Mouse (Mus musculus): Measurements from ENCODE around the gene 5730480H06Rik.
A peak's percentile ranks its signal among the peaks of the same experiment; 100 is the strongest.

The 5730480H06Rik gene

GRCm38 (mm10) chr5:48327652-48328051 is at the start of gene 5730480H06Rik:
Gene 5730480H06Rik, plus strand, starts transcription at chr5:48327952.
- no peak for DNase-seq (ENCODE audit: low read depth)

GRCm38 (mm10) chr5:48301186-48301585 is 26.6 kb upstream of the 5730480H06Rik start:
- no peak for DNase-seq (ENCODE audit: low read depth)

- no peak for DNase-seq (ENCODE audit: low read depth)
Measured at GRCm38 (mm10) chr5:48315057-48315602, 12.6 kb upstream of the 5730480H06Rik start.

GRCm38 (mm10) chr5:48320597-48320996 is 7.2 kb upstream of the 5730480H06Rik start:
- no peak for DNase-seq (ENCODE audit: low read depth)

GRCm38 (mm10) chr5:48326221-48326620 is 1.5 kb upstream of the 5730480H06Rik start:
- DNase-seq (ENCODE audit: low read depth) = no peak

- no peak for DNase-seq (ENCODE audit: low read depth)
Measured at GRCm38 (mm10) chr5:48329751-48330150, 2.0 kb downstream of the 5730480H06Rik start.

GRCm38 (mm10) chr5:48330817-48331216 is 3.1 kb downstream of the 5730480H06Rik start:
- DNase-seq (ENCODE audit: low read depth) = no peak

GRCm38 (mm10) chr5:48331441-48331840 is 3.7 kb downstream of the 5730480H06Rik start:
- no peak for DNase-seq (ENCODE audit: low read depth)

- no peak for DNase-seq (ENCODE audit: low read depth)
Measured at GRCm38 (mm10) chr5:48333407-48333806, 5.7 kb downstream of the 5730480H06Rik start.

- DNase-seq (ENCODE audit: low read depth) = no peak
Measured at GRCm38 (mm10) chr5:48333884-48334513, 6.2 kb downstream of the 5730480H06Rik start.

- no peak for DNase-seq (ENCODE audit: low read depth)
Measured at GRCm38 (mm10) chr5:48340808-48341433, 13.2 kb downstream of the 5730480H06Rik start.

GRCm38 (mm10) chr5:48345095-48345982 is 17.6 kb downstream of the 5730480H06Rik start:
- peak; percentile 3 for DNase-seq (ENCODE audit: low read depth)

GRCm38 (mm10) chr5:48345983-48346648 is 18.4 kb downstream of the 5730480H06Rik start:
- DNase-seq (ENCODE audit: low read depth) = no peak

GRCm38 (mm10) chr5:48349309-48349708 is 21.6 kb downstream of the 5730480H06Rik start:
- DNase-seq (ENCODE audit: low read depth) = no peak

- peak; percentile 92 for DNase-seq (ENCODE audit: low read depth)
Measured at GRCm38 (mm10) chr5:48371890-48372766, 44.4 kb downstream of the 5730480H06Rik start.

- no peak for DNase-seq (ENCODE audit: low read depth)
Measured at GRCm38 (mm10) chr5:48402497-48402896, 74.7 kb downstream of the 5730480H06Rik start.

- no peak for DNase-seq (ENCODE audit: low read depth)
Measured at GRCm38 (mm10) chr5:48408276-48408675, 80.5 kb downstream of the 5730480H06Rik start.

- DNase-seq (ENCODE audit: low read depth) = no peak
Measured at GRCm38 (mm10) chr5:48410348-48410747, 82.6 kb downstream of the 5730480H06Rik start.

GRCm38 (mm10) chr5:48411462-48411861 is 83.7 kb downstream of the 5730480H06Rik start:
- DNase-seq (ENCODE audit: low read depth) = no peak

GRCm38 (mm10) chr5:48412261-48412660 is 84.5 kb downstream of the 5730480H06Rik start:
- DNase-seq (ENCODE audit: low read depth) = no peak

GRCm38 (mm10) chr5:48419741-48420140 is 92.0 kb downstream of the 5730480H06Rik start:
- DNase-seq (ENCODE audit: low read depth) = no peak

Measured in naive thymus-derived CD4-positive, alpha-beta T cell, adult 2 months (primary cell).